Mouse (Mus musculus) testis, adult 2 months (tissue): ENCODE results near the gene Ppp1r16b. TPM values are rescaled to one million over a fixed set of nuclear protein-coding genes. Genes with fewer than 3 reads are reported as not detected.

Experiments used
- H3K27ac ChIP-seq: fragments of 200-500 bp; 2 replicates; pipeline ENCODE4 v1.5.1; 2012; ENCODE audit warnings: low read depth, low read length; ENCODE audit not compliant: control insufficient read depth, insufficient read depth
- H3K27me3 ChIP-seq: fragments of 200-500 bp; 2 replicates; pipeline ENCODE4 v1.6.1; 2012; ENCODE audit warnings: mild to moderate bottlenecking, low read length, moderate library complexity; ENCODE audit not compliant: control insufficient read depth, insufficient read depth
- H3K36me3 ChIP-seq: fragments of 200-500 bp; 2 replicates; pipeline ENCODE4 v1.6.1; 2012; ENCODE audit warnings: mild to moderate bottlenecking, low read length; ENCODE audit not compliant: control insufficient read depth, insufficient read depth
- H3K4me1 ChIP-seq: fragments of 200-500 bp; 2 replicates; pipeline ENCODE4 v1.6.1; 2012; ENCODE audit warnings: low read length; ENCODE audit not compliant: control insufficient read depth, insufficient read depth
- H3K4me3 ChIP-seq: fragments of 200-500 bp; 2 replicates; pipeline ENCODE4 v1.5.1; 2012; ENCODE audit warnings: low read depth, mild to moderate bottlenecking, low read length, moderate library complexity, mixed read lengths; ENCODE audit not compliant: control insufficient read depth
- CTCF ChIP-seq: fragments of 200-500 bp; IDR thresholded peaks from 2 replicates; pipeline ENCODE4 v1.5.1; 2012; ENCODE audit warnings: low read depth, mild to moderate bottlenecking, inconsistent platforms, low read length, moderate library complexity; ENCODE audit not compliant: control insufficient read depth, insufficient read depth, insufficient replicate concordance
- POLR2A ChIP-seq: fragments of 200-500 bp; IDR thresholded peaks from 2 replicates; pipeline ENCODE4 v1.6.1; 2012; ENCODE audit warnings: low read depth, mild to moderate bottlenecking, inconsistent platforms, low read length, moderate library complexity; ENCODE audit not compliant: control insufficient read depth
- polyA plus RNA-seq: library from polyadenylated mRNA; depleted of rRNA; stranded (reverse); fragments of >200 nt; gene quantifications from 2 replicates; pipeline ENCODE4 v1.2.3, GENCODE M21; 2012

Gene Ppp1r16b
- polyA plus RNA-seq, 1 experiment: 2.0 TPM

DNA sequence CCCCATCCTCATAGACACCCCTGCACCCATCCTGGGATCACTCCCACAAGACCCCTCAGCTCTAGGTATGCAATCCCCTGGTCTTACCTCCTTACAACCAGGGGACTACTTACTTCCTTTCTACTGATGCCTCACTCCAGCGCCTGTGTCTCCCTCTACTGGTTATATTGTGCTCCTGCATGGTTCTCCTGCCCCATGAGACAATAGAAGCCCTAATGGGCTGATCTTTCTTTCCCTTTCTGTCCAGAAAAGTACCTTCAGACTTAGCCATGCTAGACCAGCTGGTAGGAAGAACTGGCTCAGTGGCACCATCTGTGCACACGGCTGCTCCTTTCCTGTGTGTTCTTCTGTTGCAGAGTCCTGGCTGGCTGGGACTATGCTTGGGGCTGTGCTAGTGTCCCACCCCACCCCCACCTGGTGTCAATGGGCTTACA, 79.9 kb downstream of the Ppp1r16b start:
- no peaks in the 10 kb centered on the region for H3K36me3 ChIP-seq
- H3K4me3 ChIP-seq: no peak overlapping the region
- no peak overlapping the region for H3K27ac ChIP-seq
- H3K4me1 ChIP-seq: no peaks in the 10 kb centered on the region; the same call in 1 of the 2 replicates
- no peaks in the 10 kb centered on the region for H3K27me3 ChIP-seq
- no peak for TF ChIP-seq POLR2A
- TF ChIP-seq CTCF: no peak

DNA sequence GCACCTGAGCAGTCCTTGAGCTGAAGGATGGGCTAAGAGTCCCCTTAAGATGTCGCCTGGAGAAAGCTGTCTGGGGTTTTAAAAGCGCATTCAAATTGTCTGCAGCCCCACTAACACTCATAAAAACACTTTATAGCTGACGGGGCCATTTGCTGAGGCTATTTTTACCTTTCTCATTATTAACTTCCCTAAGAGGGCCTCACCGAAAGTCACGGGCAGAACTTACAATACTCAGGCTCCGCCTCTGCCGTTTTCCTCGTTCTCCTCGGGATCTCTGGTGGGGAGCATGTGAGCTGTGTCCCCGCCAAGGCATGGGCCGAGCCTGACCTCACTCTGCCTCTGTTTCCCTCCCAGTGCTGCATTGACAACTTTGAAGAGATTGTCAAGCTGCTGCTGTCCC, 81.0 kb downstream of the Ppp1r16b start:
- TF ChIP-seq CTCF: no peak
- TF ChIP-seq POLR2A: no peak
- H3K36me3 ChIP-seq: no peaks in the 10 kb centered on the region

DNA sequence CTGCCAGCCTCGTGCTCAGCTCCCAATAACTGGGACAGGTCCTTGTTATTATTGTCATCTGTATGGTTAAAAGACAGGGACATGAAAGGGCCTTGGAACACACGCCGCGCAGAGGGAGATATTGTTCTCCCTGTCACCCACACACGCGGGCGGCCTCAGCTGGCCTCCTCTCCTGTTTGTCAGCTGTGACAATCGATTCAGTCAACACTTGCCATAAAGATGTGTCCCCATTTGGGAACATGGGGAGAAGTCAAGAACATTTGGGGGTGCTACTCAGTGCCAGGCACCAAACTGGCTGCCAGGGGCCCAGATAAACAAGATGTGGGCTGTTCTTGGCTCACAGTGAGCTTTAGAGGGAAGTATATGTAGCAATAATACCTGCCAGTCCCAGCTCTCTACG, 84.2 kb downstream of the Ppp1r16b start:
- Histone ChIP-seq H3K4me3 (no peak overlapping the region), H3K4me1 (no peaks in the 10 kb centered on the region), H3K27me3 (no peaks in the 10 kb centered on the region), H3K36me3 (no peaks in the 10 kb centered on the region), H3K27ac (no peak overlapping the region)
- TF ChIP-seq CTCF: no peak
- TF ChIP-seq POLR2A: no peak

More for the DNA sequence above, 81.0 kb downstream of the Ppp1r16b start:
- no peak overlapping the region for H3K4me3 ChIP-seq
- H3K4me1 ChIP-seq: no peaks in the 10 kb centered on the region
- no peak overlapping the region for H3K27ac ChIP-seq
- no peaks in the 10 kb centered on the region for H3K27me3 ChIP-seq

DNA sequence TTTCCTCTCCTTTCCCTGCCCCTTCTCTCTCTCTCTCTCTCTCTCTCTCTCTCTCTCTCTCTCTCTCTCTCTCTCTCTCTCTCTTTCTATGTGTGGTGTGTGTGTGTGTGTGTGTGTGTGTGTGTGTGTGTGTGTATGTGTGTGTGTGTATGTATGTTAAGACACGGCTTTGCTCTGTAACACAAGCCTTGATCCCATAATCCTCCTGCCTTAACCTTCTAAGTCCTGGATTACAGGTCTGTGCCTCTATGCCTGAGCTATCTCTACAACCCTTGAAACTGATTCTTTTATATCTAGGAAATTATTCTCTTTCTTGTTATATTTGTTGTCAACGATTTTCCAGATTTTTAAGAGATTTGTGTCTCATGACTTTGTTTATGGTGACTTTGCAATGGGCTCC, 95.0 kb downstream of the Ppp1r16b start:
- Histone ChIP-seq H3K27me3 (no peaks in the 10 kb centered on the region), H3K4me1 (no peaks in the 10 kb centered on the region), H3K4me3 (no peak overlapping the region), H3K36me3 (no peaks in the 10 kb centered on the region), H3K27ac (no peak overlapping the region)
- TF ChIP-seq POLR2A: no peak
- TF ChIP-seq CTCF: no peak

DNA sequence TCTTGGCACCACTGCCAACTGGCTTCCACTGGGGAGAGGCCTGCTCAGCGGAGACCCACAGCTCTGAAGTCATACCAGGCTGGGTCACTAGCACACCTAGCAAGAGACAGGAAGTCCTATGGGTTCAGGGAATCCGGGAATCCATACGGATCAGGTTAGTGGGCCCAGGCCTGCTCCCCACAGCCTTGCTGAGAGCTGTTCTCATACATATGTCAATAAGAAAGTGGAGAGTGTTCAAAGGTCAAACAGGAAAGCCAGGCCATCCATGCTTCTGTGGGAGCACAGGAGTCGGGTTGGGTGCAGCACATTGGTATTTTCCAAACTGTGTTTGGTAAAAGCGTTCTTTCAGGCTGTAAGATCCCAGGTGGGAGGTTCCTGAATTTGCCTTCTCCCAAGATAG, 97.1 kb downstream of the Ppp1r16b start:
- H3K4me1 ChIP-seq: no peaks in the 10 kb centered on the region
- H3K36me3 ChIP-seq: no peaks in the 10 kb centered on the region
- no peaks in the 10 kb centered on the region for H3K27me3 ChIP-seq
- TF ChIP-seq POLR2A: no peak
- no peak for TF ChIP-seq CTCF
- H3K27ac ChIP-seq: no peak overlapping the region
- no peak overlapping the region for H3K4me3 ChIP-seq

DNA sequence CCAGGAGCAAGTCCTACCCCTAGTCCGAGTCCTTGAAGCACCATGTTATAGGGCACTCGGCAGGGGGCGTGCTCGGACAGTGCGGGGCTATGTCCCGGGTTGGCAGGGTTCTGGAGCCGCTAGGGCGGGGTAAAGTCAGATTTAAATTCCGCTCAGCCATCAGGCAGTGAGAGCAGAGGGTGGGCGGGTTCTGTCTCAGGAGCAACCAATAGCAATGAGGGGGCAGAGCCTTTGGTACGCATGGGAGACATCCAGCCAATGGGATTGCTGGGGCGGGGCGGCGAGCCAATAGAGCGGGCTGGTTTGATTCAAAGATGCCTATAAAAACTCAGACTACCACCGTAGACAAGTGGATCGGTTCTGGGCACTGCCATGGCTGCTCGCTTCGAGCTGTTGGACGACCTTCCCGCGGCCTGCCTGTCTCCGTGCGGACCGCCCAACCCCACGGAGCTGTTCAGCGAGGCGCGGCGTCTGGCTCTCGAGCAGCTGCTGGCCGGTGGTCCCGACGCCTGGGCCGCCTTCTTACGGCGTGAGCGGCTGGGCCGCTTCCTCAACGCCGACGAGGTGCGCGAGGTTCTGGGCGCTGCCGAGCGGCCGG, 102.6 kb downstream of the Ppp1r16b start, which contains the start of gene Fam83d:
Gene Fam83d (plus strand): TSS at position 352 of the 598 bp plus-strand sequence.
- Histone ChIP-seq H3K36me3 (no peaks in the 10 kb centered on the region), H3K4me1 (peaks cover 5% of the 10 kb centered on the region; the same call in 1 of the 2 replicates), H3K27ac (peak within 1 kb of the TSS; percentile 41), H3K27me3 (no peaks in the 10 kb centered on the region), H3K4me3 (peak within 1 kb of the TSS; percentile 87)
- TF ChIP-seq POLR2A: peak; percentile 91
- peak; percentile 66; the same call in 1 of the 2 replicates for TF ChIP-seq CTCF

DNA sequence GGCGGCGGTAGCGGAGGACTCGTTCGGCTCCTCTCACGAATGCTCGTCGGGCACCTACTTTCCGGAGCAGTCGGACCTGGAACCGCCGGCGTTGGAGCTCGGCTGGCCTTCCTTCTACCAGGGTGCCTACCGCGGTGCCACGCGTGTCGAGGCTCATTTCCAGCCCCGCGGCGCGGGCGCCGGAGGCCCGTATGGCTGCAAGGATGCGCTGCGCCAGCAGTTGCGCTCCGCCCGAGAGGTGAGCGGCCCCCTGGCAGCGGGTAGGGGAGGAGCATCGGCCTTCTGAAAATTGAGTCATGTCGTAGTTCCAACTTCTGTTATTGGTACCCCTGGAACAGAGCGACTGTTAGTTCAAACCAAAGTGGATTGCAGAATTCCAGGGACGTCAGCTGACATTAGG, 103.2 kb downstream of the Ppp1r16b start:
- Histone ChIP-seq H3K4me3 (peak overlapping the region; percentile 87), H3K27me3 (no peaks in the 10 kb centered on the region), H3K36me3 (no peaks in the 10 kb centered on the region), H3K4me1 (peaks cover 5% of the 10 kb centered on the region; the same call in 1 of the 2 replicates), H3K27ac (peak overlapping the region; percentile 41)
- TF ChIP-seq POLR2A: 0 out of 2 replicates have a peak, but pooled peaks have one; percentile 0
- TF ChIP-seq CTCF: no peak

DNA sequence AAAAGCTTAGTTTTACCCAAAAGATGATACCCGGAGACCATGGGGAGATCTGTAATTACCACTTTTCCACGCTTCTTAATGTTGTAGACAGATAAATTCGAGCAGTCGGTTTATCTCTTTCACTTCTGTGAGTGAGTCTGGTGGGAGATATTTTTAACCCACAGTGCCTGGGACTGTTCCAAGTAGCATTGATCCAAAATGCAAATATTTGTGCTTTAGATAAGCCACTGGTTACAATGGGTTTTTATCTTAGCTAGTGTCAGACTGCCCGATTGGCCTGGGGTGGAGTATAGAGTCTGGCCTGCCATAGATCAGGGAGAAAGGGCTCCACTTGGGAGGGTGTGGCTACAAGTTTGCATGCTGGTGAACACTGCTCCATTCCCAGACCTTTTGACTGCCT, 103.6 kb downstream of the Ppp1r16b start:
- H3K36me3 ChIP-seq: no peaks in the 10 kb centered on the region
- TF ChIP-seq CTCF (no peak), POLR2A (no peak)
- H3K27ac ChIP-seq: no peak overlapping the region
- peak overlapping the region; percentile 87; the same call in 1 of the 2 replicates for H3K4me3 ChIP-seq
- peaks cover 5% of the 10 kb centered on the region; the same call in 1 of the 2 replicates for H3K4me1 ChIP-seq
- H3K27me3 ChIP-seq: no peaks in the 10 kb centered on the region
